ENCODE assay signal across 13 mouse cellular contexts in the genomic region with DNA sequence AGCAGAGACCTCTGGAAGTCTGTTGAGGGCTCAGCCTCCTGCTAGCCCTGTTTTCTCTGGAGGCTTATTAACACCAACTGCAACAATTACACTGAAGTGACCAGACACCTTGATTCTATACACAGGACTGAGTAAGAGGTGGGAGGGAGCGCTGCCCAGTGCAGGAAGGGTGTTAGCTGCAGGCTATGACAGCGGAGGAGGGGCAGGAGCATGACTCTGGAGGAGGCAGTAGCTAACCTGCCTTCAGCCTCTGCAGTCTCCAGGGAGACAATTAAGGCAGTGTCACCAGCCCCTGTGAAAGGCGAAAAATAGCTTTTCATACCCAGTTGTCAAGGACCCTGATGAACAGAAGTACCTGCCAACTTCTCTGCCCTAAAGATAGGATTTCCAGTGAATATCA.
DNase-seq lines count a peak whose midpoint lies in the region; ATAC-seq lines count a peak whose summit lies in the region.
"Had no signal": no experiment of that assay in that cellular context is flagged by ENCODE, and none has a peak within 500 bp of the region (broad histone marks: within the 10 kb centered on the region; RNA-seq: fewer than 3 reads in every experiment).

No protein-coding gene starts in this region.

- H3K4me1 ChIP-seq in heart, embryonic 14.5 days (ENCODE audit: control insufficient read depth in 2 of 2, insufficient read depth in 2 of 2, low read length in 2 of 2): peaks cover 6 to 9% of the 10 kb centered on the region in 2 experiments; a peak in 3 of 4 replicates
- H3K4me1 ChIP-seq in midbrain, embryonic 16.5 days (ENCODE audit: control insufficient read depth, insufficient read depth, low read length): peaks cover 9% of the 10 kb centered on the region

- H3K9ac ChIP-seq in heart, embryonic 14.5 days (ENCODE audit: low read length): no peak overlapping the region
- no peak overlapping the region for H3K9ac ChIP-seq in midbrain, embryonic 16.5 days (ENCODE audit: low read depth, low read length)

- 0 out of 2 replicates have a peak, but pooled peaks have one; percentile 35 for ATAC-seq in heart, embryonic 14.5 days (ENCODE audit: insufficient number of reproducible peaks, insufficient read depth, low FRiP score, low read depth)
- ATAC-seq in midbrain, embryonic 16.5 days: peak; percentile 92
- ATAC-seq: Patski had no signal

- intact Hi-C loops in heart, postnatal 14 days (cut with DNase I): no loop called here

- no peaks in the 10 kb centered on the region for H3K9me3 ChIP-seq in heart, embryonic 14.5 days (ENCODE audit: control insufficient read depth, low read length)
- H3K9me3 ChIP-seq in midbrain, embryonic 16.5 days (replicated peaks; ENCODE audit: control insufficient read depth, low read length, poor library complexity, severe bottlenecking): no peaks in the 10 kb centered on the region; the same call in 1 of the 2 replicates

- 24% methylated on average over 3 of the region's 3 CpGs for WGBS in heart, embryonic 14.5 days
- WGBS in midbrain, embryonic 16.5 days: 44% methylated on average over 3 of the region's 3 CpGs

- H3K4me3 ChIP-seq in heart, embryonic 14.5 days (ENCODE audit: control insufficient read depth in 1 of 2, insufficient read depth in 1 of 2, low read depth in 1 of 2, low read length in 2 of 2): no peak overlapping the region
- H3K4me3 ChIP-seq in midbrain, embryonic 16.5 days (ENCODE audit: low read depth, low read length): no peak overlapping the region

- DNase-seq in adrenal gland, postnatal 25 days: peak; percentile 5
- DNase-seq in adrenal gland, adult 2 months: no peak
- DNase-seq in heart, postnatal 14 days: no peak
- DNase-seq in retina, postnatal 1 day: peak; percentile 12
- no peak for DNase-seq in retina, embryonic 14.5 days (ENCODE audit: low spot score)
- DNase-seq in spleen, adult 18-20 months: no peak
- DNase-seq: gastrocnemius, postnatal 25 days; kidney, postnatal 10 days; lung, adult 18-20 months; thymus, adult 2 months had no signal

- no peaks in the 10 kb centered on the region for H3K36me3 ChIP-seq in heart, embryonic 14.5 days (ENCODE audit: control insufficient read depth, insufficient read depth, low read length)
- H3K36me3 ChIP-seq in midbrain, embryonic 16.5 days (ENCODE audit: control insufficient read depth, insufficient read depth, low read length): no peaks in the 10 kb centered on the region

- H3K27me3 ChIP-seq in heart, embryonic 14.5 days (ENCODE audit: control insufficient read depth, insufficient read depth, low read length): no peaks in the 10 kb centered on the region
- no peaks in the 10 kb centered on the region for H3K27me3 ChIP-seq in midbrain, embryonic 16.5 days (ENCODE audit: control insufficient read depth, insufficient read depth, low read depth, low read length)
- H3K27me3 ChIP-seq: Patski had no signal

- H3K4me2 ChIP-seq in heart, embryonic 14.5 days (ENCODE audit: low read length): peak overlapping the region; percentile 7; the same call in 1 of the 2 replicates
- no peak overlapping the region for H3K4me2 ChIP-seq in midbrain, embryonic 16.5 days (ENCODE audit: low read length)

- H3K27ac ChIP-seq in heart, embryonic 14.5 days (replicated peaks in 1 of 2; ENCODE audit: control insufficient read depth in 1 of 2, insufficient read depth in 1 of 2, low read depth in 2 of 2, low read length in 2 of 2): 0 out of 4 replicates have a peak overlapping the region, but pooled peaks of 1 of the 2 experiments have one; percentile 42
- peak overlapping the region; percentile 69 for H3K27ac ChIP-seq in midbrain, embryonic 16.5 days (ENCODE audit: low read length)

Comparison
In these comparisons a context has a peak if more than half of its experiments do, and no peak if none do; other contexts are left out.
1. DNase-seq: peak in adrenal gland, postnatal 25 days (single experiment) and retina, postnatal 1 day (single experiment); none in adrenal gland, adult 2 months (single experiment), heart, postnatal 14 days (0 of 2), retina, embryonic 14.5 days (single experiment) and spleen, adult 18-20 months (0 of 2).